Mouse (Mus musculus): Measurements from ENCODE around the gene She.

Gene She

DNA sequence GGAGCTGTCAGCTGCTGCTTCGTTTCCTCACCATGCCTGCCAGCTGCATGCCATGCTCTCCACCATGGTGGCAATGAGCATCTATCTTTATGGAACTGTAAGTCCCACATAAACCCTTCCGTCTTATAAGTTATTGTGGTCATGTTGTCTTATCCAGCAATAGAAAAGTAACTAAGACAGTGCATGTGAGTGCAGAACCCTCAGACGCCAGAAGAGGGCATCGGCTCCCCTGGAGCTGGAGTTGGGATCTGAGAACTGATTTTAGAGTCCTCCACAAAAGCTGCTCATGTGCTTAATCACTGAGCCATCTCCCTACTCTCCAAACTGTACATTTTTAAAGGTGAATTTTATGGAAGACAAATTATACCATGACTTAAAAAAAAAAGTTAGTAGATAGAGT is 14.1 kb upstream of the She start:
- no peak for DNase-seq (ENCODE audit: low read depth, low spot score)

- DNase-seq (ENCODE audit: low read depth, low spot score): no peak
These were observed 12.6 kb upstream of the She start for GRCm38 (mm10) chr3:89818605-89819004.

DNA sequence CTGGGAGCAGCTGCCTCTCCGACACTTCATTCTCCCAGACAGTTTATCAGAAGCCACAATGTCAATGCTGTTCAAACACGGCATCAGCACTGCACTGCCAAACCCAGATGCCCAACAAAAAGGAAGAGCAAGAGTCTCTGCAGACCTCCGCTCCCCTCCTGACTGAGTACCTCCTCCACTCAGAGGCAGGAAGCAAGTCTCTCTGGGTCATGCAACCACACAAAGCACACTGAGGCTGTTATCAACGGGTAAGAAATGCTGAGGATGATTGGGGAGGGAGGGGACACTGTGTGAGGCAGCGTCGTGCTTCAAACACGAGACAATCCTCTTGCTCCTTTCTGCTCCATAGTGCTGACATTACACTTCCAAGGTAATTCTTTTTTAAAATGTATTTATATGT is 11.3 kb upstream of the She start:
- DNase-seq (ENCODE audit: low read depth, low spot score): no peak

- no peak for DNase-seq (ENCODE audit: low read depth, low spot score)
These were observed 10.7 kb upstream of the She start for GRCm38 (mm10) chr3:89820311-89821095.

DNA sequence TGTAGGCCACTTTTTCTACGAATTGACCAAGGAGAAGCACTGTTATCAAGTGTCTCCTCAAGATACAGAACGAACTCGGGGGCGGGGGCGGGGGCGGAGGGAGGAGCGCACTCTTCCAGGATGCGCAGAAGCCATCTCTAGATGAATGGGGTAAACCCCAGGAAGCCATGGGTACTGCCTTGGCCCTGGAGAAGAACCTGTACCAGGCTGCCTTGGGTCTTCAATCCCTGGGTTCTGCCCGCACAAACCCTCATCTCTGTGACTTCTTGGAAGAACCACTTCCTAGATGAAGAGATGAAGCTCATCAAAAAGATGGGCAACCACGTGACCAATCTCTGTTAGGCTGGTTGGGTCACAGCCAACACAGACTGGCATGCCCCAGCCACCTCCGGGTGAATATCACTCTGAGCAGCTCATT is 10.1 kb upstream of the She start:
- DNase-seq (ENCODE audit: low read depth, low spot score): no peak

DNA sequence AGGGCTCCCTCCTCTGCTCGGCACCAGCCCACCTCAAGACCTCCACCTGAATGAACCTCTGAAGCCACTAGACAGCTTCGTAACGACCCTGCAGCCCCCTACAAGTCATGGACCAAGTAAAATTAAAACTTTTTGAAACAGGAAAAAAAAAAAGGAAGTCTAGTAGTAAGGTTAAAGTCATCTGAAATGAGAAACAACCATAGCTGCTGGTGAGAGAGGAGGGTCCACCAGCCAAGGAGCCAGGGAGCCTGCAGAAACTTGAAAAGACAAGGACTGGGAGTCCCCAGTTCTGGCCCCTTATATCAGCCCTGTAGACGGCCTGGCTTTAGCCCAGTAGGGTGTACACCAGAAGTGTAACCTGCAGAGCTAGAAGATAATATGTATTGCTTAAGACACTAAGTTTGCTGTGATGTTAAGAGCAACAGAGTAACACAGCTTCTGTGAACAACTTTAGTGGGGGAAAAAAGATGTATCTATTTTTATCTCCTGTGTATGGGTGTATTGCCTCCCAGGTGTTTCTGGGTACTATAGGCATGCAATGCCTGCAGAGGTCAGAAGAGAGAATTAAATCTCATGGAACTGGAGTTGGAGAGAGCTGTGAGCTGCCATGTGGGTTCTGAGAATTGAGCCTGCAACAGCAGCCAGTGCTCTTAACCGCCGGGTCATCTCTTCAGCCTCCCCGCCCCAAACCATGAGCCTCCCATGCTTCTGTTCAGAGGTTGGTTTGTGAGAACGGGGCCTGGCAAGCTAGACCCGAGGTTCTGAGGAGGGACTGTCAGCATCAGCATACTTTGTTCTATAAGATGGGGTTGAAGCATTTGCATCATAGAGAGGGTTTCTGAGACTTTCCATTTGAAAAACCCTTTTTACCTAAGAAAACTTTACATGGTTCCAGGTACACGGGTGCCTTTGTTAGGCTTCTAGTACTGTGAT is 9.4 kb upstream of the She start:
- DNase-seq (ENCODE audit: low read depth, low spot score): no peak

GRCm38 (mm10) chr3:89823594-89823993 is 7.6 kb upstream of the She start:
- DNase-seq (ENCODE audit: low read depth, low spot score): no peak

- no peak for DNase-seq (ENCODE audit: low read depth, low spot score)
These were observed 4.9 kb upstream of the She start for GRCm38 (mm10) chr3:89826295-89826694.

DNA sequence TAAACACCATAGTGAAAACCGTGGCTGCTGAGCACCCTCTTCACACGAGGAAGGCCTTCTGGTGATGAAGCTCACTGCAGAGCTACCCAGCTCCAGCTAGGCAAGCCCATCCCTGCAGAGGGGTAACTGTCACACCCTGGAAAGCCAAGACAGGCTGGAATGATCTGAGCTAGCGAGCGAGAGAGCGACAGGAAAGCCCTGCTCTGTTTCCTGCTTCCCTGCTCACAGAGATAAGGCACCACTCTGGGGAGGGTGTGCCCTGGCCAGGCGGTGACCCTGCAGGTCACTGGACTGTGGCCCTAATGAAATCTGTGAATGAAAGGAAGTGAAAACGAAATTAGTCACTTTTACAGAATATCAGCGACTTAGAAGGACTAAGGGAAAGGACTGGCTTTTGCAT is 4.2 kb downstream of the She start:
- no peak for DNase-seq (ENCODE audit: low read depth, low spot score)

DNA sequence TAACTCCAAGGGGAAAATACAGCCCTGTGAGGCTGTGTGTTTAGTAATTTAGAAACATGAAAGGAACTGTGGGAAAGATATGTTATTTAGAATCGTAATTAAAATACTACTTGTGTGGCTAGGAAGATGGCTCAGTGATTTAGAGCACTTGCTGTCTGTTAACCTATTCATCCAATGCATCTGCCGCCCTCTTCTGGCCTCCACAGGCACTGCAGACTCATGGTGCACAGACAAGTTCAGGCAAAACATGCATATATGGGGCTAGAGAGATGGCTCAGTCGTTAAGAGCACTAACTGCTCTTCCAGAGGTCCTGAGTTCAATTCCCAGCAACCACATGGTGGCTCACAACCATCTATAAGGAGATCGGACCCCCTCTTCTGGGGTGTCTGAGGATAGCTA is 11.1 kb downstream of the She start:
- DNase-seq (ENCODE audit: low read depth, low spot score): peak; percentile 48

- no peak for DNase-seq (ENCODE audit: low read depth, low spot score)
These were observed 12.0 kb downstream of the She start for GRCm38 (mm10) chr3:89843148-89843547.

DNA sequence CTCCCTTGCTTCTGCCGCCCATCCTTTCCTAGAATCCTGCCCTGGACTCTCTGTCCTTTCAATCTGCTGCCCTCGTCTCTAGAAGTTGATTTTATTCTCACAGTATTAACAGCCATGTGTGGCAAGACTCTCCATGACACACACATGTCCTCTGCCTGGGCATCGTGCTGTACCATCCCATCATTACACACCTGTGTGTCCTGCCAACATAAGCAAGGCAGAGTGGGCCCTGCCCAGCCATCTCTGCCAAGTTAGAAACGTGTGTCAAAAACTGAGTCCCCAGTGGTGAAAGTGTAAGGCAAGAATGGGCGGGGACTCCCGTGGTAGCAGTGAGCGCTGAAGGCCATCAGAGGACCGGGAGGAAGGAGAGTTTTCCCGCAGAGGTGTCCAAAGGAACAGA is 14.6 kb downstream of the She start:
- DNase-seq (ENCODE audit: low read depth, low spot score): no peak

- DNase-seq (ENCODE audit: low read depth, low spot score): no peak
These were observed 16.0 kb downstream of the She start for GRCm38 (mm10) chr3:89847126-89847525.

- no peak for DNase-seq (ENCODE audit: low read depth, low spot score)
These were observed 16.4 kb downstream of the She start for GRCm38 (mm10) chr3:89847596-89847995.

DNA sequence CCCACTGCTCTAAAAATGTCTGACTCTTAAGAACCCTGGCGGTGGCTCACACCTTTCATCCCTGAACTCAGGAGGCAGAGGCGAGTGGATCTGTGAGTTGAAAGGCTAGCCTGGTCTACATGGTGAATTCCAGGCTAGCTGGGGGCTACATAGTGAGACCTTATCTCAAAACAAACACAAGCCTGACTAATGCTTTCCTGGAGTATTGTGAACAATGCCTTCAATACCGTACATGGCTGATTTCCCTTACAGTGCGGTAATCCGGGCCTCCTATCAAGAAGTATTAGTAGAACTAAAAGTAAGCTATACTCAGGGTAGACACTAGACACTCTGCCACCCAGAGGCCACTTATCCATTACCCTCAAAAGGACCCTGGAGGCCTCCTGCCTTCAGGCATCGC is 16.9 kb downstream of the She start:
- no peak for DNase-seq (ENCODE audit: low read depth, low spot score)

DNA sequence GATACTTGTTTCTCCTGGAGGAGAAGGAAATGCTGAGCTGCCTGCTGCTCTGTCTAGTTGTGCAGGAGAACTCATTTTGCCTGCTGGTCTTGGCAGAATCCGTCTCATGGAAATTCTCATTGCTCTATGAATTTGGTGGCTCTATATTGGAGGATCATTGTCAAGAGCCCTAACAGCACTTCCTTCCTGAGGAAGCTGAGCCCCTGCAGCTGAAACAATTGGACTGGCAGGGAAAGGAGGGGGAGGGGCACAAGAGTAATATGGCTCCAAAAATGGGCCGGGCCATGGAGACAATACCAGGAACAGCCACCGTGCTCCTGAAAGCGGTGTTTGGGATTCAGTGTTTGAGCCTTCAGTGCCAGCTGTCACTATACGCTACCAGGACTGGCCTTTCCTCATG is 22.6 kb downstream of the She start:
- no peak for DNase-seq (ENCODE audit: low read depth, low spot score)

- DNase-seq (ENCODE audit: low read depth, low spot score): peak; percentile 25
These were observed 26.2 kb downstream of the She start for GRCm38 (mm10) chr3:89857353-89857752.

GRCm38 (mm10) chr3:89858123-89858522 is 27.0 kb downstream of the She start:
- peak; percentile 82 for DNase-seq (ENCODE audit: low read depth, low spot score)

DNA sequence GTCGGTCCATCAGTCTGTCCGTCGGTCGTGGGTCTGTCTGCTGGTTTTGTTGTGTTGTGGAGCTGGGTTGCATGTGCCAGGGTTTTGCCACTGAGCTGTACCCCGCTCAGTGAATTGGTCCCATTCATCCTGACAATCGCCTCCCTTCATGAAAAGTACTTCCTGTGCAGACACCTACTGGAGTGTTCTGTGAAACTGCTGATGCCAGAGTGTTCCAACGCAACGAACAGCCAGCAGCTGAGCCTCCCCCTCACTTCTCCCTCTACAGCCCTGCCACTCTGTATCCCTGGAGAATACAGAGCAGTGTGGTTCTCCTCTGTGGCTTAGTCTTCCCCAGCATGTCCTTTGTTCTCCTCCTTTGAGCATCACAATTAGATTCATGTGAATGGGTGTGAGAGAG is 27.7 kb downstream of the She start:
- no peak for DNase-seq (ENCODE audit: low read depth, low spot score)

DNA sequence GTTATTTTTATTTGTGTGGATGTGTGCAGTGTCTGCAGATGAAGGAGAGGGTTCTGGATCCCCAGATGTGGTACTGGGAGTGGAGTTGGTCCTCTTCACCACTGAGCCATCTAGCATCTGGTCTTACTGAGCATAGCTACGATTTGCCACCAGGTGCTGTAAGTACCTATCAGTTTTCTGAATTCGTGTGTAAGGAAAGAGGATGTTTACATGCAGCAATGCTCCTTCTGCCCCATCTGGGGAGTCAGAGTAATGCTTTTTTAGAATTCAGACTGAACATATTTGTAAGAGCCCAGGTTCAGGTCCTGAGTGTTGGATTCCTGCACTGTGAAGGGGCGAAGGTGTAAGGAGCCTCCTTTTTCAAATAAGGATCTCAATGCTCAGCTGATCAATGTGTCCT is 28.8 kb downstream of the She start:
- DNase-seq (ENCODE audit: low read depth, low spot score): no peak

- DNase-seq (ENCODE audit: low read depth, low spot score): no peak
These were observed 29.2 kb downstream of the She start for GRCm38 (mm10) chr3:89860343-89860742.

GRCm38 (mm10) chr3:89861070-89861469 is 29.9 kb downstream of the She start:
- peak; percentile 33 for DNase-seq (ENCODE audit: low read depth, low spot score)

Measured in mesoderm, embryonic 11.5 days (tissue).